Mouse (Mus musculus): ENCODE measurements around the gene Akap13. TPM values are rescaled to one million over a fixed set of nuclear protein-coding genes. Genes with fewer than 3 reads are reported as not detected.

Akap13 gene
- polyA plus RNA-seq, 1 experiment from 2014 or later = 44.6 TPM

DNA sequence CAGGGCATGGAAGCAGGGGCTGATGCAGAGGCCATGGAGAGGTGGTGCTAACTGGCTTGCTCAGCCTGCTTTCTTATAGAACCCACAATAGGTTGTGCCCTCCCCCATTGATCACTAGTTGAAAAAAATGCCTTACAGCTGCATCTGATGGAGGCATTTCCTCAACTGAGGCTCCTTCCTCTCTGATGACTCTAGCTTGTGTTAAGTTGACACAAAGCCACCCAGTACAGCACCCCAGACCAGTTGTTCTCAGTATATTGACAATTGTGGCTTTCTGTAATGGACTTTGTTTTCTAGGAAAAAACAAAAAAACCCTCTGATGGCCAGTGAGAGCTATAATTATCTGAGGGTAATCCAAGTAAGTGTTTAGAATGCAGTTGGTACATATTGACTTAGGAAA is 178.1 kb downstream of the Akap13 start:
- ATAC-seq (ENCODE audit: insufficient read depth) (0 out of 2 replicates have a peak, but pooled peaks have one; percentile 44), DNase-seq (no peak)
- H3K4me2 ChIP-seq = no peak overlapping the region
- H3K36me3 ChIP-seq (ENCODE audit: insufficient read depth) = no peaks in the 10 kb centered on the region
- H3K4me1 ChIP-seq (ENCODE audit: insufficient read depth) = no peaks in the 10 kb centered on the region
- no peak for TF ChIP-seq CTCF (IDR thresholded peaks at IDR 0.05; ENCODE audit: low read depth)
- H3K27me3 ChIP-seq (ENCODE audit: insufficient read depth, low read length) = no peaks in the 10 kb centered on the region
- no peaks in the 10 kb centered on the region for H3K9me3 ChIP-seq (ENCODE audit: low read depth, low read length)
- H3K27ac ChIP-seq (ENCODE audit: low read depth) = no peak overlapping the region
- H3K4me3 ChIP-seq (ENCODE audit: low read depth, low read length) = no peak overlapping the region
- H3K9ac ChIP-seq = no peak overlapping the region

DNA sequence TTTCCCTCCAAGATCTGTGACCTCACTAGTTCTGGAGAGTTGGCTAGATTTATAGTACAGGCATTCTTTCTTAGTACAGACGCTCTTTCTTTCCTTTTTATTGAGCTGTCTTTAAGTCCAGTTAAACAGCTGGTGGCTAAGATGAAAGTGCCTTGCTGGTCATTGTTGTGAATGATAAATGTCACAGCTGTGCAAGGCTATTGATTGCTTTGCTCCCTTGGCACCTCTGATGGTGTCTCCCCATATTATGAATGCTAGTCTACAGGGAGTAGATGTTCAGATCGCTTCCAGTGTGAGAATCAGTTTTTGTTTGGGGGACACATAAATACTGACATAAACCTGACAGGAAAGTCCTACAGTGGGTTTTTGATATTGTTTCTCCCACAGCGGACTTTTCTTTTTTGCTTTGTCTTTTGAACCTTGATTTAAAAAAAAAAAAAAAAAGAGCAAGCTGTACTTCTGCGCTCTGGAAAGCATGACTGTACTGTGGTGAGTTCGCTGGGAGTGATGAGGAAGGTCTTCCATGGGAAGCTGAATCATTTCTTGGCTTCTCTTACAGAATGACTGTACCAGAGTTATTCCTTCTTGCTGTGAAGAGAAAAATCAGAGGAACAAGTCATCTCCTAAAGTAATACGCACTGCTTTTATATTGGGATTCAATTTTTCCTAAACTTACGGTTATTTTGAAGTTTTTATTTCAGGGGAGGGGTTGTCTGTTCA is 178.6 kb downstream of the Akap13 start:
- no peak for DNase-seq

GRCm38 (mm10) chr7:75638769-75639168 is 183.4 kb downstream of the Akap13 start:
- Histone ChIP-seq H3K4me3 (ENCODE audit: low read depth, low read length) (no peak overlapping the region), H3K27me3 (ENCODE audit: insufficient read depth, low read length) (no peaks in the 10 kb centered on the region), H3K27ac (ENCODE audit: low read depth) (no peak overlapping the region), H3K9me3 (ENCODE audit: low read depth, low read length) (no peaks in the 10 kb centered on the region), H3K4me2 (no peak overlapping the region), H3K36me3 (ENCODE audit: insufficient read depth) (no peaks in the 10 kb centered on the region), H3K4me1 (ENCODE audit: insufficient read depth) (peaks cover 15% of the 10 kb centered on the region; the same call in 1 of the 2 replicates), H3K9ac (no peak overlapping the region)
- no peak for TF ChIP-seq CTCF (IDR thresholded peaks at IDR 0.05; ENCODE audit: low read depth)
- ATAC-seq (ENCODE audit: insufficient read depth) (no peak), DNase-seq (no peak)
- WGBS = 35% methylated on average over 3 of the region's 3 CpGs

More for the DNA sequence above, 178.6 kb downstream of the Akap13 start:
- H3K9me3 ChIP-seq (ENCODE audit: low read depth, low read length) = no peaks in the 10 kb centered on the region
- WGBS = 74% methylated on average over 7 of the region's 7 CpGs
- H3K36me3 ChIP-seq (ENCODE audit: insufficient read depth) = no peaks in the 10 kb centered on the region
- no peak overlapping the region for H3K4me2 ChIP-seq
- H3K27ac ChIP-seq (ENCODE audit: low read depth) = no peak overlapping the region
- no peak for TF ChIP-seq CTCF (IDR thresholded peaks at IDR 0.05; ENCODE audit: low read depth)
- no peaks in the 10 kb centered on the region for H3K4me1 ChIP-seq (ENCODE audit: insufficient read depth)
- no peak overlapping the region for H3K4me3 ChIP-seq (ENCODE audit: low read depth, low read length)
- no peak for ATAC-seq (ENCODE audit: insufficient read depth)
- no peaks in the 10 kb centered on the region for H3K27me3 ChIP-seq (ENCODE audit: insufficient read depth, low read length)
- H3K9ac ChIP-seq = no peak overlapping the region

DNA sequence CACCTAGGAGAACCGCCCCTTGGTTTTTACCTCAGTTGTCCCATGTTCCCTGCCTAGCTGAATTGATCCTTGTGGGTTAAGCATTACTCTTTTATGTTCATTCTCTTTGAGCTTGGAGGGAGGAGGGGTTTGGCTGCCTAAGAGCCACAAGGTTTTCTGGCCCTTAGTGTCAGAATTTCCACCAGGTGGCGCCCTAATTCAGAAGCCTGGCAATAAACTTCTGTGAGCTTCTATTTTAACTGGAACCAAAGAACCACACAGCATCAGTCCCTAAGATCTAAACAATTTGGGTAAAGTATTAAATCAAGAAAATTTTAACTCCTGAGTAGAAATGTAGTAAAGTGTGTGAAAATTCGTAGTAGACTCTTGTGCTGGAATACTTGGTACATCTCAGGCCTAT is 184.2 kb downstream of the Akap13 start:
- Histone ChIP-seq H3K4me1 (ENCODE audit: insufficient read depth) (peaks cover 15% of the 10 kb centered on the region; the same call in 1 of the 2 replicates), H3K4me3 (ENCODE audit: low read depth, low read length) (no peak overlapping the region), H3K9me3 (ENCODE audit: low read depth, low read length) (no peaks in the 10 kb centered on the region), H3K4me2 (no peak overlapping the region), H3K27ac (ENCODE audit: low read depth) (no peak overlapping the region), H3K36me3 (ENCODE audit: insufficient read depth) (no peaks in the 10 kb centered on the region), H3K9ac (no peak overlapping the region), H3K27me3 (ENCODE audit: insufficient read depth, low read length) (no peaks in the 10 kb centered on the region)
- peak; percentile 71 for TF ChIP-seq CTCF (IDR thresholded peaks at IDR 0.05; ENCODE audit: low read depth)
- peak; percentile 91 for DNase-seq
- WGBS = 28% methylated on average over 3 of the region's 3 CpGs
- no peak for ATAC-seq (ENCODE audit: insufficient read depth)

- Histone ChIP-seq H3K4me1 (ENCODE audit: insufficient read depth) (peaks cover 15% of the 10 kb centered on the region; the same call in 1 of the 2 replicates), H3K9ac (no peak overlapping the region), H3K4me3 (ENCODE audit: low read depth, low read length) (no peak overlapping the region), H3K4me2 (no peak overlapping the region), H3K27ac (ENCODE audit: low read depth) (no peak overlapping the region), H3K36me3 (ENCODE audit: insufficient read depth) (no peaks in the 10 kb centered on the region), H3K27me3 (ENCODE audit: insufficient read depth, low read length) (no peaks in the 10 kb centered on the region), H3K9me3 (ENCODE audit: low read depth, low read length) (no peaks in the 10 kb centered on the region)
- ATAC-seq (ENCODE audit: insufficient read depth) (no peak), DNase-seq (no peak)
- TF ChIP-seq CTCF (IDR thresholded peaks at IDR 0.05; ENCODE audit: low read depth) = no peak
Measured at GRCm38 (mm10) chr7:75640074-75640473, 184.7 kb downstream of the Akap13 start.

DNA sequence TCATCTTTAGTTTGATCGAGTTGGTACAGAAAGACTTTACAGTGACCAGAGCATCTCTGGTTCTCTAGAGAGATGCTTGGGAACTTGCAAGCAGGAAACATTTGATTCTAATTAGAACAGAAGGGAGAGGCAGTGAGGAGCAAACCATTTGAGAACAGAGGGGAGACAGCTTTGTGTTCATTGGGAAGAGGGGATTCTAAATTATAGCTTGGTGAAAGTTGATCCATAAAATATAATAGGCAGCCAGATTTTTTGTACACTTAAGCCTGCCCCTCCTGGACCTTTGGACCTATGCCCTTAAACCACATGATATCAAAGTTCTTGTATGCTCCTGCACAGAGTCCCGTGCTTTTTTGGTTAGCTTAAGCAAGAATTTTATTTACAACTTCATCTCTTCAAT is 185.3 kb downstream of the Akap13 start:
- H3K27me3 ChIP-seq (ENCODE audit: insufficient read depth, low read length) = no peaks in the 10 kb centered on the region
- ATAC-seq (ENCODE audit: insufficient read depth) (no peak), DNase-seq (no peak)
- no peaks in the 10 kb centered on the region for H3K36me3 ChIP-seq (ENCODE audit: insufficient read depth)
- peaks cover 15% of the 10 kb centered on the region; the same call in 1 of the 2 replicates for H3K4me1 ChIP-seq (ENCODE audit: insufficient read depth)
- H3K27ac ChIP-seq (ENCODE audit: low read depth) = no peak overlapping the region; the same call in 1 of the 2 replicates
- WGBS = 64% methylated on average over 2 of the region's 2 CpGs
- TF ChIP-seq CTCF (IDR thresholded peaks at IDR 0.05; ENCODE audit: low read depth) = no peak
- no peak overlapping the region for H3K4me3 ChIP-seq (ENCODE audit: low read depth, low read length)
- no peaks in the 10 kb centered on the region for H3K9me3 ChIP-seq (ENCODE audit: low read depth, low read length)
- H3K4me2 ChIP-seq = no peak overlapping the region
- no peak overlapping the region for H3K9ac ChIP-seq

- Histone ChIP-seq H3K4me1 (ENCODE audit: insufficient read depth) (peaks cover 15% of the 10 kb centered on the region; the same call in 1 of the 2 replicates), H3K27ac (ENCODE audit: low read depth) (peak overlapping the region; percentile 83; the same call in 1 of the 2 replicates), H3K36me3 (ENCODE audit: insufficient read depth) (no peaks in the 10 kb centered on the region), H3K4me2 (peak overlapping the region; percentile 60; the same call in 1 of the 2 replicates), H3K4me3 (ENCODE audit: low read depth, low read length) (no peak overlapping the region), H3K27me3 (ENCODE audit: insufficient read depth, low read length) (no peaks in the 10 kb centered on the region), H3K9me3 (ENCODE audit: low read depth, low read length) (no peaks in the 10 kb centered on the region), H3K9ac (no peak overlapping the region)
- no peak for TF ChIP-seq CTCF (IDR thresholded peaks at IDR 0.05; ENCODE audit: low read depth)
- WGBS = 47% methylated on average over 9 of the region's 9 CpGs
- ATAC-seq (ENCODE audit: insufficient read depth) (peak; percentile 35; the same call in 1 of the 2 replicates), DNase-seq (no peak)
Measured at GRCm38 (mm10) chr7:75641415-75642177, 186.3 kb downstream of the Akap13 start.

Data from lung, embryonic 14.5 days (tissue).